Mouse (Mus musculus) cerebellum, adult 2 months (tissue): ENCODE results near the gene Eid3. TPM values are rescaled to one million over a fixed set of nuclear protein-coding genes. Genes with fewer than 3 reads are reported as not detected.

Experiments used
- DNase-seq, 2 experiments: peaks; one replicate each; pipeline ENCODE4 v3.0.0; 2021
- H3K27ac ChIP-seq: fragments of 200-500 bp; 2 replicates; pipeline ENCODE4 v1.5.1; 2012; ENCODE audit warnings: low read length, control low read depth, inconsistent platforms; ENCODE audit not compliant: insufficient read depth
- H3K27me3 ChIP-seq: fragments of 200-500 bp; 2 replicates; pipeline ENCODE4 v1.6.1; 2012; ENCODE audit warnings: inconsistent platforms, mild to moderate bottlenecking, low read length, moderate library complexity; ENCODE audit not compliant: control insufficient read depth, insufficient read depth
- H3K4me1 ChIP-seq: fragments of 200-500 bp; 2 replicates; pipeline ENCODE4 v1.6.1; 2011; ENCODE audit warnings: low read length; ENCODE audit not compliant: control insufficient read depth, insufficient read depth
- H3K4me3 ChIP-seq: fragments of 200-500 bp; replicated peaks from 2 replicates; pipeline ENCODE3; 2011; ENCODE audit warnings: mild to moderate bottlenecking, low read depth, low read length, control low read depth; ENCODE audit not compliant: insufficient read depth
- CTCF ChIP-seq: fragments of 200-500 bp; IDR thresholded peaks from 2 replicates; pipeline ENCODE4 v1.5.1; 2011; ENCODE audit warnings: low read depth, mild to moderate bottlenecking, control low read depth, low read length, moderate library complexity, borderline replicate concordance; ENCODE audit not compliant: insufficient read depth
- POLR2A ChIP-seq: fragments of 200-500 bp; IDR thresholded peaks from 2 replicates; pipeline ENCODE4 v1.6.1; 2011; ENCODE audit warnings: low read length, control low read depth, borderline replicate concordance; ENCODE audit not compliant: insufficient read depth
- WGBS: fragments of 180-500 bp; shearing (Covaris S2); methylation state at CpG from one replicate; pipeline ENCODE4 v1.1.7; 2018; 5-methylcytosine and 5-hydroxymethylcytosine counted together
- polyA plus RNA-seq: library from polyadenylated mRNA; depleted of rRNA; stranded (reverse); fragments of >200 nt; gene quantifications from 2 replicates; pipeline ENCODE4 v1.2.3, GENCODE M21; 2012

Gene Eid3
- polyA plus RNA-seq, 1 experiment = 0.90 TPM

GRCm38 (mm10) chr10:82835898-82836297 lies 30.5 kb upstream of the Eid3 start:
- H3K27ac ChIP-seq = no peak overlapping the region
- 93% methylated on average over 3 of the region's 3 CpGs for WGBS
- TF ChIP-seq POLR2A (no peak), CTCF (no peak)
- H3K27me3 ChIP-seq = no peaks in the 10 kb centered on the region
- no peak overlapping the region for H3K4me3 ChIP-seq
- no peak for DNase-seq
- H3K4me1 ChIP-seq = no peaks in the 10 kb centered on the region

- Histone ChIP-seq H3K27ac (no peak overlapping the region), H3K27me3 (no peaks in the 10 kb centered on the region), H3K4me3 (no peak overlapping the region), H3K4me1 (no peaks in the 10 kb centered on the region)
- TF ChIP-seq POLR2A (no peak), CTCF (no peak)
- WGBS = 89% methylated on average over 7 of the region's 7 CpGs
- DNase-seq = no peak
Measured at GRCm38 (mm10) chr10:82838390-82838789, 28.0 kb upstream of the Eid3 start.

- no peaks in the 10 kb centered on the region for H3K27me3 ChIP-seq
- H3K4me3 ChIP-seq = no peak overlapping the region
- WGBS = 74% methylated on average over 6 of the region's 6 CpGs
- TF ChIP-seq POLR2A (no peak), CTCF (no peak)
- no peak overlapping the region for H3K27ac ChIP-seq
- H3K4me1 ChIP-seq = no peaks in the 10 kb centered on the region
- no peak for DNase-seq
Measured at GRCm38 (mm10) chr10:82844090-82844489, 22.3 kb upstream of the Eid3 start.

- H3K4me3 ChIP-seq = no peak overlapping the region
- no peak overlapping the region for H3K27ac ChIP-seq
- no peak for DNase-seq
- WGBS = 84% methylated on average over 8 of the region's 8 CpGs
- no peaks in the 10 kb centered on the region for H3K4me1 ChIP-seq
- no peaks in the 10 kb centered on the region for H3K27me3 ChIP-seq
- TF ChIP-seq POLR2A (no peak), CTCF (no peak)
Measured at GRCm38 (mm10) chr10:82844731-82845130, 21.7 kb upstream of the Eid3 start.

- Histone ChIP-seq H3K27me3 (no peaks in the 10 kb centered on the region), H3K4me1 (no peaks in the 10 kb centered on the region; the same call in 1 of the 2 replicates), H3K27ac (no peak overlapping the region), H3K4me3 (no peak overlapping the region)
- DNase-seq = no peak
- TF ChIP-seq POLR2A = no peak
- TF ChIP-seq CTCF = no peak
- 91% methylated on average over 9 of the region's 9 CpGs for WGBS
Measured at GRCm38 (mm10) chr10:82847821-82848459, 18.5 kb upstream of the Eid3 start.

GRCm38 (mm10) chr10:82849686-82850353 lies 16.6 kb upstream of the Eid3 start:
- no peak overlapping the region for H3K27ac ChIP-seq
- WGBS = 41% methylated on average over 16 of the region's 16 CpGs
- H3K4me3 ChIP-seq = no peak overlapping the region

GRCm38 (mm10) chr10:82850354-82850752 lies 16.1 kb upstream of the Eid3 start:
- 72% methylated on average over 5 of the region's 5 CpGs for WGBS
- H3K27ac ChIP-seq = no peak overlapping the region
- H3K4me3 ChIP-seq = no peak overlapping the region
- DNase-seq = no peak
- no peaks in the 10 kb centered on the region for H3K27me3 ChIP-seq
- TF ChIP-seq POLR2A = no peak
- TF ChIP-seq CTCF = no peak
- H3K4me1 ChIP-seq = no peaks in the 10 kb centered on the region; the same call in 1 of the 2 replicates

More at GRCm38 (mm10) chr10:82849686-82850353, 16.6 kb upstream of the Eid3 start:
- Histone ChIP-seq H3K4me1 (no peaks in the 10 kb centered on the region; the same call in 1 of the 2 replicates), H3K27me3 (no peaks in the 10 kb centered on the region)
- DNase-seq = no peak
- TF ChIP-seq CTCF (no peak), POLR2A (no peak)

- TF ChIP-seq CTCF (no peak), POLR2A (no peak)
Measured at GRCm38 (mm10) chr10:82851751-82852150, 14.7 kb upstream of the Eid3 start.

More at GRCm38 (mm10) chr10:82851751-82852150, 14.7 kb upstream of the Eid3 start:
- Histone ChIP-seq H3K27me3 (no peaks in the 10 kb centered on the region), H3K4me3 (no peak overlapping the region), H3K27ac (no peak overlapping the region), H3K4me1 (no peaks in the 10 kb centered on the region; the same call in 1 of the 2 replicates)
- 74% methylated on average over 6 of the region's 6 CpGs for WGBS
- DNase-seq = no peak
